Mouse (Mus musculus) spleen, adult 2 months (tissue): Measurements from ENCODE around the gene Calhm6. TPM values are rescaled to one million over a fixed set of nuclear protein-coding genes. Genes with fewer than 3 reads are reported as not detected.

Experiments
- DNase-seq, 2 experiments: peaks; one replicate each; pipeline versions ENCODE4 v3.0.0 to v3.0.0-alpha.2; 2012 to 2021; ENCODE audit warnings: low spot score in 2 of 2, low read depth in 1 of 2
- H3K27ac ChIP-seq: fragments of 200-500 bp; 2 replicates; pipeline ENCODE4 v1.5.1; 2012; ENCODE audit warnings: low read length, inconsistent platforms; ENCODE audit not compliant: insufficient read depth
- H3K27me3 ChIP-seq: fragments of 200-500 bp; 2 replicates; pipeline ENCODE4 v1.6.1; 2012; ENCODE audit warnings: mild to moderate bottlenecking, moderate library complexity, low read length, inconsistent platforms; ENCODE audit not compliant: control insufficient read depth, insufficient read depth
- H3K36me3 ChIP-seq: fragments of 200-500 bp; 2 replicates; pipeline ENCODE4 v1.6.1; 2012; ENCODE audit warnings: mild to moderate bottlenecking, low read length, inconsistent platforms; ENCODE audit not compliant: control insufficient read depth, insufficient read depth
- H3K4me1 ChIP-seq: fragments of 200-500 bp; 2 replicates; pipeline ENCODE4 v1.6.1; 2011; ENCODE audit warnings: inconsistent platforms; ENCODE audit not compliant: control insufficient read depth, insufficient read depth, insufficient read length
- H3K4me3 ChIP-seq: fragments of 200-500 bp; 2 replicates; pipeline ENCODE4 v1.5.1; 2011; ENCODE audit warnings: mild to moderate bottlenecking, inconsistent platforms; ENCODE audit not compliant: insufficient read depth, insufficient read length; ENCODE audit errors: extremely low read depth
- CTCF ChIP-seq: fragments of 200-500 bp; IDR thresholded peaks from 2 replicates; pipeline ENCODE4 v1.5.1; 2011; ENCODE audit warnings: mild to moderate bottlenecking, inconsistent platforms; ENCODE audit not compliant: insufficient read depth, insufficient read length, insufficient replicate concordance; ENCODE audit errors: extremely low read depth
- POLR2A ChIP-seq: fragments of 200-500 bp; IDR thresholded peaks from 2 replicates; pipeline ENCODE4 v1.6.1; 2011; ENCODE audit warnings: low read depth, low read length, inconsistent platforms
- WGBS: fragments of 180-500 bp; shearing (Covaris S2); methylation state at CpG from one replicate; pipeline ENCODE4 v1.1.7; 2018; 5-methylcytosine and 5-hydroxymethylcytosine counted together
- polyA plus RNA-seq: library from polyadenylated mRNA; depleted of rRNA; stranded (reverse); fragments of >200 nt; gene quantifications from 2 replicates; pipeline ENCODE4 v1.2.3, GENCODE M21; 2012

The Calhm6 gene
- polyA plus RNA-seq, 1 experiment = 32.0 TPM

GRCm38 (mm10) chr10:34155796-34156554 is 28.2 kb upstream of the Calhm6 start:
- DNase-seq = no peak
- H3K27ac ChIP-seq = no peak overlapping the region
- no peaks in the 10 kb centered on the region; the same call in 1 of the 2 replicates for H3K36me3 ChIP-seq
- H3K4me3 ChIP-seq = no peak overlapping the region
- TF ChIP-seq CTCF (no peak), POLR2A (no peak)
- H3K4me1 ChIP-seq = no peaks in the 10 kb centered on the region
- no peaks in the 10 kb centered on the region for H3K27me3 ChIP-seq
- WGBS = 91% methylated on average over 12 of the region's 12 CpGs

GRCm38 (mm10) chr10:34151827-34152226 is 24.0 kb upstream of the Calhm6 start:
- 73% methylated on average over 3 of the region's 3 CpGs for WGBS

GRCm38 (mm10) chr10:34150454-34150853 is 22.7 kb upstream of the Calhm6 start:
- no peaks in the 10 kb centered on the region for H3K27me3 ChIP-seq
- no peaks in the 10 kb centered on the region for H3K36me3 ChIP-seq
- H3K27ac ChIP-seq = no peak overlapping the region
- TF ChIP-seq POLR2A = no peak
- no peak for TF ChIP-seq CTCF
- no peak overlapping the region for H3K4me3 ChIP-seq
- WGBS = 91% methylated on average over 6 of the region's 6 CpGs
- H3K4me1 ChIP-seq = no peaks in the 10 kb centered on the region
- DNase-seq = no peak

More at GRCm38 (mm10) chr10:34151827-34152226, 24.0 kb upstream of the Calhm6 start:
- no peak overlapping the region for H3K4me3 ChIP-seq
- no peaks in the 10 kb centered on the region for H3K4me1 ChIP-seq
- DNase-seq = peak in 1 of 2 experiments; percentile 32
- H3K27me3 ChIP-seq = no peaks in the 10 kb centered on the region
- no peaks in the 10 kb centered on the region for H3K36me3 ChIP-seq
- no peak overlapping the region for H3K27ac ChIP-seq
- TF ChIP-seq POLR2A (no peak), CTCF (peak; percentile 12; the same call in 1 of the 2 replicates)

GRCm38 (mm10) chr10:34149772-34150171 is 22.0 kb upstream of the Calhm6 start:
- H3K36me3 ChIP-seq = no peaks in the 10 kb centered on the region
- no peaks in the 10 kb centered on the region for H3K4me1 ChIP-seq
- no peak overlapping the region for H3K27ac ChIP-seq
- no peak for DNase-seq
- H3K27me3 ChIP-seq = no peaks in the 10 kb centered on the region
- H3K4me3 ChIP-seq = no peak overlapping the region
- WGBS = 86% methylated on average over 3 of the region's 3 CpGs
- TF ChIP-seq POLR2A (no peak), CTCF (no peak)

- TF ChIP-seq CTCF (no peak), POLR2A (no peak)
- Histone ChIP-seq H3K4me1 (no peaks in the 10 kb centered on the region), H3K27ac (no peak overlapping the region), H3K4me3 (no peak overlapping the region), H3K27me3 (no peaks in the 10 kb centered on the region), H3K36me3 (no peaks in the 10 kb centered on the region)
- 98% methylated on average over 2 of the region's 2 CpGs for WGBS
- DNase-seq = no peak
These were observed 13.9 kb upstream of the Calhm6 start for GRCm38 (mm10) chr10:34141693-34142092.

DNA sequence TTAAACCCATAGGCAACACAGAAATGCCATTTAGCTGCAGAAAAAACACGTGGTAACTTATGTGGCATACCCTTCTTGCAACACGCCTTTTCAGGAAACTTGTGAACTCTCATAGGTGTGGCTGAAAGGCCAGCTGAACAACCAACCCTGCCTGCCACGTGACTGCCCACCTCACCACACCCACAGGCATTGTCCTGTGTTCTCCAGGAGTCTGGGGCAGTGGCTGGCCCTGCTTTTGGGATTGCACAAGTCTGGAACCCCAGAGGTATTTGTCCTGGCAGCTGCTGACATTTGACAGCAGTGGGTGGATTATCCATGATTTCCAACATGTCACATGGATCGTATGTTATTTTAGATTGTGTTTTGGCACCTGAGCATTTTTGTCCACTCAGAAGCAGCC is 12.0 kb upstream of the Calhm6 start:
- no peaks in the 10 kb centered on the region for H3K4me1 ChIP-seq
- H3K4me3 ChIP-seq = no peak overlapping the region
- TF ChIP-seq POLR2A = no peak
- no peak for TF ChIP-seq CTCF
- H3K27ac ChIP-seq = no peak overlapping the region
- DNase-seq = no peak
- H3K27me3 ChIP-seq = no peaks in the 10 kb centered on the region
- H3K36me3 ChIP-seq = no peaks in the 10 kb centered on the region
- WGBS = 66% methylated on average over 4 of the region's 4 CpGs

GRCm38 (mm10) chr10:34138027-34138426 is 10.2 kb upstream of the Calhm6 start:
- TF ChIP-seq CTCF = no peak
- no peak for TF ChIP-seq POLR2A
- 59% methylated on average over 6 of the region's 6 CpGs for whole genome bisulfite sequencing
- Histone ChIP-seq H3K4me1 (no peaks in the 10 kb centered on the region), H3K4me3 (no peak overlapping the region), H3K27me3 (no peaks in the 10 kb centered on the region), H3K36me3 (no peaks in the 10 kb centered on the region), H3K27ac (no peak overlapping the region)
- DNase-seq = no peak
